Mouse (Mus musculus): ENCODE results near the gene Lta.

GRCm38 (mm10) chr17:35233114-35233980 is 28.2 kb upstream of the Lta start, which contains the start of gene Atp6v1g2:
- TF ChIP-seq CTCF (conservative IDR thresholded peaks at IDR 0.05; ENCODE audit: low read length) = no peak
- TF ChIP-seq POU5F1 (IDR thresholded peaks at IDR 0.05; ENCODE audit: borderline replicate concordance, low read length) = no peak

All from E14TG2a.4 (cell line).